Mouse (Mus musculus) embryonic facial prominence, embryonic 15.5 days (tissue): ENCODE data around the gene Tfr2. TPM values are rescaled to one million over a fixed set of nuclear protein-coding genes. Genes with fewer than 3 reads are reported as not detected.

Experiments used
- ATAC-seq: fragments of 200-750 bp; cut with Nextera tagmentation; 2 replicates; pipeline ENCODE4 v1.8.0; 2017; ENCODE audit warnings: low read depth, moderate TSS enrichment; ENCODE audit not compliant: insufficient number of reproducible peaks, low FRiP score, low TSS enrichment
- H3K27ac ChIP-seq: fragments of 300-500 bp; sonication (generic); replicated peaks from 2 replicates; pipeline ENCODE4 v1.5.1; 2015; ENCODE audit warnings: mild to moderate bottlenecking, inconsistent platforms
- H3K27me3 ChIP-seq: fragments of 300-500 bp; sonication (generic); 2 replicates; pipeline ENCODE4 v1.6.1; 2015; ENCODE audit warnings: inconsistent platforms
- H3K36me3 ChIP-seq: fragments of 300-500 bp; sonication (generic); 2 replicates; pipeline ENCODE4 v1.6.1; 2015; ENCODE audit warnings: mild to moderate bottlenecking, inconsistent platforms
- H3K4me1 ChIP-seq: fragments of 300-500 bp; sonication (generic); 2 replicates; pipeline ENCODE4 v1.6.1; 2015; ENCODE audit warnings: inconsistent platforms
- H3K4me2 ChIP-seq: fragments of 300-500 bp; sonication (generic); replicated peaks from 2 replicates; pipeline ENCODE4 v1.6.1; 2015; ENCODE audit warnings: mild to moderate bottlenecking, inconsistent platforms
- H3K4me3 ChIP-seq: fragments of 300-500 bp; sonication (generic); replicated peaks from 2 replicates; pipeline ENCODE4 v1.5.1; 2015; ENCODE audit warnings: mild to moderate bottlenecking, inconsistent platforms
- H3K9ac ChIP-seq: fragments of 300-500 bp; sonication (generic); 2 replicates; pipeline ENCODE4 v1.6.1; 2015; ENCODE audit warnings: inconsistent platforms
- H3K9me3 ChIP-seq: fragments of 300-500 bp; sonication (generic); replicated peaks from 2 replicates; pipeline ENCODE4 v1.6.1; 2016; ENCODE audit warnings: inconsistent platforms
- WGBS: fragments of 180-500 bp; shearing (Covaris S2); methylation state at CpG from one replicate; pipeline ENCODE4 v1.1.7; 2015; 5-methylcytosine and 5-hydroxymethylcytosine counted together
- polyA plus RNA-seq: library from polyadenylated mRNA; unstranded; fragments of >200 nt; fragmentation: Nextera tagmentation; extraction: Ambion mirVana; gene quantifications from 2 replicates; pipeline ENCODE4 v1.2.1, GENCODE M21; 2015

Gene Tfr2
- polyA plus RNA-seq, 1 experiment from 2014 or later: 2.0 TPM

- no peak overlapping the region for H3K27ac ChIP-seq
- no peaks in the 10 kb centered on the region for H3K36me3 ChIP-seq
- no peak for ATAC-seq
- 0 out of 2 replicates have a peak, but pooled peaks cover 7% of the 10 kb centered on the region for H3K4me1 ChIP-seq
- H3K4me2 ChIP-seq: no peak overlapping the region
- H3K9me3 ChIP-seq: no peaks in the 10 kb centered on the region
- H3K9ac ChIP-seq: no peak overlapping the region
- H3K4me3 ChIP-seq: no peak overlapping the region
- 64% methylated on average over 6 of the region's 6 CpGs for WGBS
- no peaks in the 10 kb centered on the region for H3K27me3 ChIP-seq
These were observed 3.9 kb upstream of the Tfr2 start for GRCm38 (mm10) chr5:137565744-137566143.

DNA sequence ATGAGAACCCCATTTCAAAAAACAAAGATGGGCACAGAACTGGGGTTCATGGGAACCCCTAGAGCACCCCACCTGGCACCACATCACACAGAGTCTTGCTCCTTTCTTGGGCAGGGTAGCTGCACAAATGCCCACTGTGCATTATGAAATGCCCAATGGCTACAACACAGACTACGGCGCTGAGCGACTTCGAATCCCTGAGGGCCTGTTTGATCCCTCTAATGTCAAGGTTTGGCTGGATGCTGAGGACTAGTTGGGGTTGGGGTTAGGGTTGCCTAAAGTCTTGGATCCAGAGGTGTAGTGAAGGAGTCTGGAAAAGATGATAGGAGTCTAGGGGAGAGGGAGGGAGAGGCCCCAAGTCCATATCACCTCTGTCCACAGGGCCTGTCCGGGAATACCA, 3.2 kb upstream of the Tfr2 start:
- Histone ChIP-seq H3K9ac (no peak overlapping the region), H3K4me1 (0 out of 2 replicates have a peak, but pooled peaks cover 7% of the 10 kb centered on the region), H3K4me2 (no peak overlapping the region), H3K27me3 (no peaks in the 10 kb centered on the region), H3K27ac (no peak overlapping the region), H3K4me3 (no peak overlapping the region), H3K9me3 (no peaks in the 10 kb centered on the region), H3K36me3 (no peaks in the 10 kb centered on the region)
- WGBS: 91% methylated on average over 5 of the region's 5 CpGs
- ATAC-seq: no peak

DNA sequence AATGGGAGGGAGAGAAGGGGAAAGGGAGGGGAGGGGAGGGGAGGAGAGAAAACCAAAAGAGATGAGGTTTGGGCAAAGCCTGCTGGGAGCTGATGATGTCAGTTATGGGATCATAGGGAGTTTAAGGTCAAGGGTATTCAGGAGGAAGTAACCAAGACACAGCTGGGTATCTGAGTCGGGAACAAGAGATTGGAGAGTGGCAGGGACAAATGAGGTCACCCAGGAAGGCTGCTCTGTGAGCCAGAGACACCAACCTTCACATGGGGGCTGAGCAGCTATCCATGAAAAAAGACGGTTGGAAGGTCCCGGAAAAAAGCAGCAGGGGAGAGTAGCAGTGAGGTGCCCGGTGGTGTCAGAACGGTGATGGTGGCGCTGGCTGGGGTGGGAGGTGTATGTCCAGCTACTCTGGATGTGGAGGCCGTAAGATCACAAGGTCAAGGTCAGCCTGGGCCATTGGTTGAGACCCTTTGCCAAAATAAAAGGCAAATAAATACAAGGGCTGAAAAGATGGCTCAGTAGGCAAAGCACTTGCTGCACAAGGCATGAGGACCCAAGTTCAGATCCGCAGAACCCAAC, 1.3 kb upstream of the Tfr2 start:
- ATAC-seq: no peak
- Histone ChIP-seq H3K9ac (no peak overlapping the region), H3K36me3 (no peaks in the 10 kb centered on the region), H3K9me3 (no peaks in the 10 kb centered on the region), H3K4me3 (no peak overlapping the region), H3K27ac (no peak overlapping the region), H3K27me3 (no peaks in the 10 kb centered on the region), H3K4me2 (no peak overlapping the region), H3K4me1 (0 out of 2 replicates have a peak, but pooled peaks cover 7% of the 10 kb centered on the region)
- WGBS: 83% methylated on average over 8 of the region's 8 CpGs

- H3K4me1 ChIP-seq: 0 out of 2 replicates have a peak, but pooled peaks cover 7% of the 10 kb centered on the region
- no peak for ATAC-seq
- no peak overlapping the region for H3K4me3 ChIP-seq
- WGBS: 66% methylated on average over 12 of the region's 12 CpGs
- H3K27me3 ChIP-seq: peaks cover 3% of the 10 kb centered on the region; the same call in 1 of the 2 replicates
- H3K4me2 ChIP-seq: no peak overlapping the region
- no peaks in the 10 kb centered on the region for H3K9me3 ChIP-seq
- no peak overlapping the region for H3K9ac ChIP-seq
- H3K36me3 ChIP-seq: no peaks in the 10 kb centered on the region
- no peak overlapping the region for H3K27ac ChIP-seq
These were observed 609 bp upstream of the Tfr2 start for GRCm38 (mm10) chr5:137569031-137569430.

- 45% methylated on average over 7 of the region's 7 CpGs for WGBS
- ATAC-seq: no peak
- no peaks in the 10 kb centered on the region for H3K36me3 ChIP-seq
- H3K27ac ChIP-seq: no peak overlapping the region
- no peak overlapping the region for H3K9ac ChIP-seq
- H3K27me3 ChIP-seq: peaks cover 10% of the 10 kb centered on the region
- no peak overlapping the region for H3K4me2 ChIP-seq
- H3K4me1 ChIP-seq: 0 out of 2 replicates have a peak, but pooled peaks cover 12% of the 10 kb centered on the region
- H3K9me3 ChIP-seq: no peaks in the 10 kb centered on the region
- no peak overlapping the region for H3K4me3 ChIP-seq
These were observed 541 bp downstream of the Tfr2 start for GRCm38 (mm10) chr5:137570181-137570580.

GRCm38 (mm10) chr5:137570691-137571586, 1.3 kb downstream of the Tfr2 start:
- Histone ChIP-seq H3K4me2 (no peak overlapping the region), H3K4me3 (no peak overlapping the region), H3K27me3 (peaks cover 10% of the 10 kb centered on the region), H3K4me1 (0 out of 2 replicates have a peak, but pooled peaks cover 12% of the 10 kb centered on the region), H3K9me3 (no peaks in the 10 kb centered on the region), H3K27ac (no peak overlapping the region; the same call in 1 of the 2 replicates), H3K9ac (no peak overlapping the region), H3K36me3 (no peaks in the 10 kb centered on the region)
- ATAC-seq: no peak
- 74% methylated on average over 17 of the region's 17 CpGs for WGBS

DNA sequence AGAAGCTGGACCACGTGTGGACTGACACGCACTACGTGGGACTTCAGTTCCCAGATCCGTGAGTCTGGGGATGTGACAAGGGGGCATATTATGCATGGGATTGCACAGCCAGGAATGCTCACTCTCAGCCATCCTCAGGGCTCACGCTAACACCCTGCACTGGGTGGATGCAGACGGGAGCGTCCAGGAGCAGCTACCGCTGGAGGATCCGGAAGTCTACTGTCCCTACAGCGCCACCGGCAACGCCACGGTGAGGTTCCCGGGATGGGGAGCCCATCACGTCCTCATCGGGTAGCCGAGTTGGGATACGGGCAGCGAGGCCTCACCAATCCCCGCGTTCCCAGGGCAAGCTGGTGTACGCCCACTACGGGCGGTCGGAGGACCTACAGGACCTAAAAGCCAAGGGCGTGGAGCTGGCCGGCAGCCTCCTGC, 4.8 kb downstream of the Tfr2 start:
- 0 out of 2 replicates have a peak, but pooled peaks cover 11% of the 10 kb centered on the region for H3K4me1 ChIP-seq
- peaks cover 10% of the 10 kb centered on the region for H3K27me3 ChIP-seq
- no peak overlapping the region for H3K27ac ChIP-seq
- ATAC-seq: no peak
- peak overlapping the region; percentile 43 for H3K4me2 ChIP-seq
- peak overlapping the region; percentile 13; the same call in 1 of the 2 replicates for H3K4me3 ChIP-seq
- H3K36me3 ChIP-seq: no peaks in the 10 kb centered on the region
- no peaks in the 10 kb centered on the region for H3K9me3 ChIP-seq
- 7% methylated on average over 27 of the region's 27 CpGs for WGBS
- no peak overlapping the region for H3K9ac ChIP-seq

- no peak overlapping the region for H3K27ac ChIP-seq
- WGBS: 74% methylated on average over 6 of the region's 6 CpGs
- H3K9me3 ChIP-seq: no peaks in the 10 kb centered on the region
- H3K9ac ChIP-seq: no peak overlapping the region
- H3K4me1 ChIP-seq: peaks cover 21% of the 10 kb centered on the region
- H3K4me2 ChIP-seq: no peak overlapping the region
- H3K36me3 ChIP-seq: no peaks in the 10 kb centered on the region
- no peak overlapping the region for H3K4me3 ChIP-seq
- ATAC-seq: no peak
- no peaks in the 10 kb centered on the region; the same call in 1 of the 2 replicates for H3K27me3 ChIP-seq
These were observed 10.6 kb downstream of the Tfr2 start for GRCm38 (mm10) chr5:137580246-137580645.

DNA sequence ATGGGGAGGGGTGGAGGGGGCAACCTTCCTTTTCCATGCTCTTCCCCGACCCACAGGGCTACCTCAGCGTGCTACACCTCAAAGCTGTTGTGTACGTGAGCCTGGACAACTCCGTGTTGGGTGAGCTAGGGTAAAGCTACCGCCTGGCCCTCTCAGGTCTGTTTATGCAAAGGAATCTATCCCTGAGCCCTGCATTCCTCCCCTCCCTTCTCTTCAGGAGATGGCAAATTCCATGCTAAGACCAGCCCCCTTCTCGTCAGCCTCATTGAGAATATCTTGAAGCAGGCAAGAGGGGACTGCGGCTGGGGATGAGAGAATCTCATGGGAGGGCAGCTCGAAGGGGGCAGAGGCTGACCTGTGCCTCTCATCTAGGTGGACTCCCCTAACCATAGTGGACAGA, 13.1 kb downstream of the Tfr2 start:
- peak overlapping the region; percentile 57; the same call in 1 of the 2 replicates for H3K4me2 ChIP-seq
- 28% methylated on average over 8 of the region's 8 CpGs for WGBS

GRCm38 (mm10) chr5:137583670-137584169, 14.1 kb downstream of the Tfr2 start:
- H3K27ac ChIP-seq: peak overlapping the region; percentile 76
- 10% methylated on average over 27 of the region's 27 CpGs for WGBS
- ATAC-seq: peak; percentile 77
- peak overlapping the region; percentile 57 for H3K4me2 ChIP-seq
- no peaks in the 10 kb centered on the region for H3K9me3 ChIP-seq
- H3K4me1 ChIP-seq: peaks cover 21% of the 10 kb centered on the region
- H3K36me3 ChIP-seq: no peaks in the 10 kb centered on the region
- H3K27me3 ChIP-seq: no peaks in the 10 kb centered on the region; the same call in 1 of the 2 replicates
- H3K9ac ChIP-seq: peak overlapping the region; percentile 10; the same call in 1 of the 2 replicates
- H3K4me3 ChIP-seq: peak overlapping the region; percentile 40

More for the DNA sequence above, 13.1 kb downstream of the Tfr2 start:
- H3K27me3 ChIP-seq: no peaks in the 10 kb centered on the region; the same call in 1 of the 2 replicates
- peak overlapping the region; percentile 40 for H3K4me3 ChIP-seq
- no peaks in the 10 kb centered on the region for H3K36me3 ChIP-seq
- ATAC-seq: no peak
- H3K9ac ChIP-seq: no peak overlapping the region
- H3K9me3 ChIP-seq: no peaks in the 10 kb centered on the region
- H3K27ac ChIP-seq: no peak overlapping the region
- peaks cover 21% of the 10 kb centered on the region for H3K4me1 ChIP-seq

- Histone ChIP-seq H3K27ac (no peak overlapping the region), H3K27me3 (no peaks in the 10 kb centered on the region; the same call in 1 of the 2 replicates), H3K36me3 (no peaks in the 10 kb centered on the region), H3K4me1 (peaks cover 21% of the 10 kb centered on the region), H3K4me2 (no peak overlapping the region), H3K9ac (no peak overlapping the region), H3K9me3 (no peaks in the 10 kb centered on the region), H3K4me3 (no peak overlapping the region)
- no peak for ATAC-seq
- WGBS: 28% methylated on average over 8 of the region's 8 CpGs
These were observed 15.3 kb downstream of the Tfr2 start for GRCm38 (mm10) chr5:137584976-137585375.
